Mouse (Mus musculus) testis, postnatal 14 days (tissue): ENCODE measurements around the gene C77080.
A peak's percentile ranks its signal among the peaks of the same experiment; 100 is the strongest.

Experiments
- DNase-seq: peaks from one replicate; pipeline ENCODE4 v3.0.0; 2021; ENCODE audit warnings: low spot score

The C77080 gene

DNA sequence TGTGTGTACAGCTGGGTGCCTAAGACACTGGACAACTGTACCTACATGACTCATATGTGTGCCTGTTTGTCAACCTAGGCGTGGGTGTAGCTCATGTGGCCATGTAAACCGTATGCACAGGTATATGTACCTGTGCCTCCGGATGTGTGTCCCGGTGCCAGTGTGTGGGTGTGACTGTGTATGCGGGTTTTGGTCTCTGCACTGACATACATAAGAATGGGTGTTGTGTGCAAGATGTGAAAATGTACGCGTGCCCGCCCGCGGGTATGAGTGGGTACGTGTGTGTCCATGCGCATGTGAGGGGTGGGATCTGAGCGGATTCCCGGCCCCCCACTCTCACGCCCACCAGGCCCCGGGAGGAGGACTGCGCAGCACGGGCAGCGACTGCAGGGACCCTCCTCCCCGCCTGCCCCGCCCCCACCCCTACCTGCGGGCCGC is 22.6 kb downstream of the C77080 start:
- DNase-seq: no peak

DNA sequence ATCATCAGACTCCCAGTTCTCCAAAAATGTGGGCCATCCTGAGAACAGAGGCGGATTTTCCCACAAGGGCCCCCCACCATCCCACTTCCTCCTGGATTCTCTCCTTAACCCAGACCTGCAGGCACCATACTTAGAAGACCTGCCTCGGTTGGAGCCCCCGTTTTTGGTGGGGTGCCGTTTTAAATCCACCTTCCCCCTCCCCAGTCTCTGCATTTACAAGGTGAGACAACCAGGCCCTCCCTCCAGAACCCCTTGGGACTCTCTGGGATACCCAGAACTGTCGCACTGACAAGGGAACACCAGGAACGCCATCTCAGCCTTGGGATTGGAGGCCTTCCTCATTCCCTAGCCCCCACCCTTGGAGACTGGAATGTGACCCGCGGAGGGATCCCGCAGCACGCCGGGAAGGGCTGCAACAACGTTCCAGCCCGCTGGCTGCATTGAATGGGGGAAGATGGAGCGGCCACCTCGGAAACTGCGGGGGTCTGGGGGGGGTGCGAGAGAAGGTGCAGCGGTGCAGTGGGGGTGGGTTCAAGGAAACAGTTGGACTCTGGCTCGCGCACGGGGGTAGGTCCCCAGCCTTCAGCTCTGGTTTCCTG is 23.3 kb downstream of the C77080 start:
- DNase-seq: peak; percentile 45

DNA sequence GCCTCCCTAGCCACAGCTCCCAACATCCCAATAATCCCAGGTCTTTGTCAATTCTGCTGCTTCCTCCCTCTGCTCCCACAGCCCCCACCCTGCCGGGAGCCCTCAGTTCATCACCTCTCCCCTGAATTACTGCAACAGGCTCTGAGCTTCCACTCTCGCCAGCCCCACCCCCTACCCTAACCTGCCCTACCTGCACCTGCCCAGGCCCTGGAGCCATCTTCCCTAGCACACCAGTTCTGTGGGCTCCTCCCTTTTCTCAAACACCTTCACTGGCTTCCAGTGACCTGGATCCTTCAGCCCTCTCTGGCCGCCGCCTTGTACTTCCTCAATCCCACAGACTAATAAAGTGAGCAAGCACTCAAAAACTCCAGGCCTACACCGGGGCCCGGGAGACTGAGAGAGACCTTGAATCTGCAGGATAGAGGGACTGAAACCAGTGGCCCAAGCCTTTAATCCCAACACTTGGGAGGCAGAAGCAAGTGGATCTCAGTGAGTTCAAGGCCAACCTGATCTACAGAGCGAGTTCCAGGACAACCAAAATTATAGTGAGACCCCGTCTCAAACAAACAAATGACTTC is 24.9 kb downstream of the C77080 start:
- DNase-seq: no peak

DNA sequence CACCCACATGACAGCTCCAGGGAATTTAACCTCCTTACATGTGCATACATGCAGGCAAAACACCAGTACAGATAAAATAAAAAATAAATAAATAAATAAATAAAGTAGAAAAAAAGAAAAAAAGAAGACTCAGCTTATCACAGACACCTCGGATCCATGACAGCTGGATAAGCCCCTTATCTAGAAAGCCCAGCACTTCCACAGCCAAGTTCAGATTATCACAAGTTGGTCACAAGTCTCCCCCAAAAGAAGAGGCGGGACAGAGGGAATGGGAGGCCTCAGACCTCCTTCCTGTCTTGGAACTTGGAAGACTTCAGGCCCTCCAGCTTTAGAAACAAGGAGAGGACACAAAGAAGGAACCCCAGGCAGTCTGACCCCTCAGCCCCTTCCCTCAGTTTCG is 26.1 kb downstream of the C77080 start:
- no peak for DNase-seq

DNA sequence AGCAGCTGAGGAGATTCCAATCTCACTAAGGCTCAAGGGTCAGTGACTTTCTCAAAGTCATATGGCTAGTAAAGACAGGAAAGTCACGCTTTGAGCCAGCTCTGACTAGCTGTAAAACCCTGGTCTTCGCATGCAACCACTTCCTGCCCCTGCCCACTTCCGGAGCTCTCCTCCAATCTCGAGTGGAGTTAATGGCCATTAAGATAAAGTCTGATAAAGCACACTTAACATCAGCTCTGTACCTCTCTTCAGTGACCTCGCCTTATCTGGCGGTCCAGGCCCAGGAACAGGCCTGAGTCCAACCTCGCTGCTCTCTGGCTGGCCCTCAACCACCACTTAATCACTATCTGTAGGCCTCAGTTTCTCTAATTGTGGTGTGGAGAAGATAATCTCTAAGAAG is 26.7 kb downstream of the C77080 start:
- DNase-seq: no peak

DNA sequence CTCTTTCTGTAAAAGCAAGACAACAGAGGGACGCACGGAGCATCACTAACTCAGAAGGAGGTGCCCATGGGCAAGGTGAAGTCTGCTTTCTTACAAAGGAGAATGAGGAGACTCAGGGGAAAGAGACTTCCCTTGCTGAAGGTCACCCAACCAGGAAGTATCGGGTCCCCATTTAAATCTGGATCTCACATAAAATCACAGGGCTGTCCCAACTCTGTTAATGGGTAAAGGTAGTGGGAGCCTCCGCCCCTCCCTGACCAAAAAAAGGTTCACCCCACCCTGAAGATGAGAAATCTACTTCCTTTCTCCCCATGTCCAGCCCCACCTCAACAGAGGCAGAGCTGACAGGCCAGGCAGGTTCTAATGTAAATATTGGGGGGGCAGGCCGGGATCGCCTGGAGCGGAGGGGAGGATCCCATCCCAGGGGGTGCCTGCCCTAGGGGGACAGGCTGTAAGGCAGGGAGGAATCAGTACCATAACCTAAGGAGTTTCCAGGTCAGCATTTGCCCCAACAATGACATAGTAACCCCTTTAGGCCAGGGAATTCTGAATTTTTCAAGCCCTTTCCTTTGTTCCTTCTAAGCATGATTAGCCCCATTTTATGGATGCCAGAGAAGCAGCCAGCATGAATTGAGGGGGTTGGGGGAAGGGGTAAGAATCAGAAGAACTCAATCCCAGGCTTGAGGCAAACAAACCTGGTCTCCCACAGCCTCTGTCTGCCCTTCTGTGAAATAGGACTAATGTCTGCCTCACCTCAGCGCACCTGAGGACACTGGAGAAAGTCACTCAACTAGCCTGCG is 28.4 kb downstream of the C77080 start:
- no peak for DNase-seq

DNA sequence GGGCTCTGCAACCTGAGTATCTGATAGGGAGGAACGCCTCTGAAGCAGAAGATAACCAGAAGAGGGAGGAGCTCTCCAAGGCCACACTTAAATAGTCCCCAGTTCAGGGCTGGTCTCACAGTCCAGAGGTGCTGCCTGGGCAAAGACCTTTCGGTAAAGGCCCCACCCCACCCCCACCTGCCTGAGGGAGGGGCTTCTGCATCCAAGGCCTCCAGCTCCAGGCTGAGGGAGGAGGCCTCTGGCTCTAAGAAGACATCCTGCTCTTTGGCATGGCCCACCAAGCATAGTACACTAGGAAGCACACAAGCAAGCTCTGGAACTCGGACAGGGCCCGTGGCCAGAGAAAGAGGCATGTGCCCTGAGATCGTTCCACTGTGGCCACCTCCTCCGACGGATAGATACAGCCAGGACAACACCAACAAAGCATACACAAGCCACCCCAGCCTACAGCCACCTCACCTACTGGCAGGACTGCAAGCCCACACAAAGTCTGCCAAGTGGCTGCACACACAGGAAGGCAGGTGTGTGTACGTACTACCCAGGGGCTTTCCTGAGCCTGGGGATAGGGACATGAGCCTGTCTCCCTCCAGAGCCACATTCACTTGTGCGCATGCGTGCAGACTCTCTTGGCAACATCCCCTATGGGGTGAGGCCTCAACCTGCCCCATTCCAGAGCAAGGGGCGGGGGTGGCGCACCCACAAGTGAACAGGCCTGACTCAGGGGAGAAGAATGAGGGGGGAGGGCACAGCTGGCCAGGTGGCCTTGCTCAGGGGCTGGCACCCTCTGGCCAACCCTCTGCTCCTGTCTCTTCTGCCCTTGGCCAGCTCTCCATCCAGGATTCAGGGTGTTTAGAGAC is 29.4 kb downstream of the C77080 start:
- DNase-seq: no peak

DNA sequence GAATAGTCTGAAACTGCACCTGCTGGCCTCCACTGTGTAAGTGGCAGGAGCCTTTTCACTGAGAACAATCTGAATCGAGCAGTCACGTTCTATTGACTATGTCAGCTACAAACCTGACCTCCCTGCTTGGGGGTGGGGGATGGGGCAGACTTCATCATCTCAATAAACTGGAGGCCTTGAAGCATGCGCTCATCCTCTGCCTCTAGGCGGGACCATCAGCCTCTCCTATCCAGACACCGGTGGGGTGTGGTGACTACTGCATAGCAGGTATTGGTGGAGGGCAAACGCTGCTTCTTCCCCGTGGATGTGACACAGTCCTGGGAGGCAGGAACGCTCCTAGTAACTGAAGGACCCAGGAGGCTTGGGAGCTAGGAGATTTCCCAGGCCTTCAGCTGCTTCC is 30.3 kb downstream of the C77080 start:
- no peak for DNase-seq

DNA sequence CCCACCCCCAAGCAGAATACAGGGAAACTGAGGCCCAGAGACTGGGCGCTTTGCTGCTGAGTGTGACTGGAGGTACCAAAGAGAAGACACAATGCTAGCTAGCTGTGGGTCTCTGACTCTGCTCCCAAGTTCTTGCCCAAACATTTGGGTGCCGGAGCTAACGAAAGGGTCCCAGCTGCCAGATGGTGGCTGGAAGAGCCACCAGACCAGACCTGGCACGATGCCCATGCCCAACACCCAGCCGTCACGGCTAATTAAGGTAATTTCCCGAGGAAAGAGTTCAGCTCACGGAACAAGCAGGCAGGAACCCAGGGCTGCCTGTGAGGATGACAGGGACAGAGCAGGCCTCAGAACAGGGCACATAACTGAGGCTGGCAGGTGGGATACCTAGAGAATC is 33.2 kb downstream of the C77080 start:
- DNase-seq: no peak

DNA sequence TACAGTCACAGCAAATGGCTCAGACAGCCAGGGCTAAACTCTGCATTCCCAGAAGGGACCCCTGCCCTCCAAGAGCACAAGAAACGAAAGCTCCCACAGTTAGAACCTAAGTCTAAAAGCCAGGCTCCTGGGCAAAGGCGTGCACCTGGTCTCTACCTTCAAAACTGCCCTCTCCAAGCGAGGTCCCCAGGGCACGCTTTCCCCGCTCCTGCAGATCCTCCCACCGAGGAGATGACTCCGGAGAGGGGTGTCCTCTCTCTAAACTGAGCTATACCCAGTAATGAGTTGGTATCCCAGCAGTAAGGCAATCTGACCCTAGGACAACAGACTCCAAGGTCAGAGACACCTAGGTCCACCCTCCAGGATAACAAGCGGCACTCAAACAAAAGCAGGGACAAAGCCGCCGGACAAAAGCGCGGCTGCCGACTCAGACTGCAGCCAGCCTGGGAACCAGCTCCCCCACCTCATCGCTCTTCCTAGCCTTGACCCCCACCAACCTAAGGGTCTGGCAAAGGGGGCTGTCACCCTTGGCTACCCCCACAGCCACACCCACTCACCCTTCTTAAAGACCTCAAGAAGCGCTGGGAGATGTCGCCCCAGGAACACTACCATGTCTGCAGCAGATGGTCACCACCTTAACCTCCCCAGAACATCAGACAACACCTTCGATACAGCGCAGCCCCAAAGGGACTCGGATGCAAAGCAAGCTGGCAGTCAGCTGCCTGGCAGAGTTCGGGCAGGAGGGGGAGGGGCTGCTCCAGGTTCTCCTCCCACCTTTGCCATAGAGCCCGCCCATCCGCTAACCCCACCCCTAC is 33.8 kb downstream of the C77080 start:
- no peak for DNase-seq

DNA sequence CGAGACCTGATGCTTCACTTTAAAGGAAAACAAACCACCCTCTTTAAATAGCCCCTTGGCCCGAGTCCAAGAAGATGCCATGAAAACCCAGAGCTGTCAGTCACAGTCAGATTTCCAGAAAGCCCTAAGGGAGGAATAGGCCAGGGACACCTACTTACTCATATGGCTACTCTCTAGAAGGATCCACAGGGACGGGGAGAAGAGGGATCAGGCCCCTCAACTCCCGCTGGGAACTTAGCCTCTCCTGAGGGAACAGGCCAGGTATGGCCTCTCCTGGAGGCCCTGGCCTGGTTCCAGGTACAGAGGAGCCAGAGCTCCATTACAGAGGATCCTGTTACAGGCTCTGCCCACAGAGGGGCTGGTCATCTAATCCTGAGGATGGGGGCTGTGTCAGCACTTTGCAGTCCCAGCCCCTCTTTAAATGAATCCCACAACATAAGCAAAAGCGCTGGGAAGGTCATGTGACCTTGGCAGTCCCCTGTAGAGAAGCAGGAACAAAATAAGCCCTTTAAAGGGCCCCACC is 34.7 kb downstream of the C77080 start:
- no peak for DNase-seq

DNA sequence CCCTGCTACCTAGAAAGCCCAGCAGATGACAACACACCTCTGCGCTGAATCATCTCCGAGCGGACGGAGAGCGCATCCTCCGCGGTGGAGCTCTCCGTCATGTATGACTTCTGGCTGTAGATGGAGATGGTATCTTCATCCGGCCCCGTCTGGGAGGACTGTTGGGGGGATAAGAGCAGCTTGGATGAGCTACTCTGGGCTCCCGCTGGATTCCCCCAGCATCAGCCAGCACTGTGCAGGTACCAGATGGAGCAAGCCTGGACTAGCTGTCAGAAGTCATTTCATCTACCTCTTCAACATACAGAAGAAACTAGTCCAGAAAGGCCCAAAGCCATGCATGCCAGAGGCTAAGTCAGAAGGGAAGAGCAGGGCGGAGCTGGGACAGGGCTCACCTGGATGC is 35.9 kb downstream of the C77080 start:
- DNase-seq: no peak

DNA sequence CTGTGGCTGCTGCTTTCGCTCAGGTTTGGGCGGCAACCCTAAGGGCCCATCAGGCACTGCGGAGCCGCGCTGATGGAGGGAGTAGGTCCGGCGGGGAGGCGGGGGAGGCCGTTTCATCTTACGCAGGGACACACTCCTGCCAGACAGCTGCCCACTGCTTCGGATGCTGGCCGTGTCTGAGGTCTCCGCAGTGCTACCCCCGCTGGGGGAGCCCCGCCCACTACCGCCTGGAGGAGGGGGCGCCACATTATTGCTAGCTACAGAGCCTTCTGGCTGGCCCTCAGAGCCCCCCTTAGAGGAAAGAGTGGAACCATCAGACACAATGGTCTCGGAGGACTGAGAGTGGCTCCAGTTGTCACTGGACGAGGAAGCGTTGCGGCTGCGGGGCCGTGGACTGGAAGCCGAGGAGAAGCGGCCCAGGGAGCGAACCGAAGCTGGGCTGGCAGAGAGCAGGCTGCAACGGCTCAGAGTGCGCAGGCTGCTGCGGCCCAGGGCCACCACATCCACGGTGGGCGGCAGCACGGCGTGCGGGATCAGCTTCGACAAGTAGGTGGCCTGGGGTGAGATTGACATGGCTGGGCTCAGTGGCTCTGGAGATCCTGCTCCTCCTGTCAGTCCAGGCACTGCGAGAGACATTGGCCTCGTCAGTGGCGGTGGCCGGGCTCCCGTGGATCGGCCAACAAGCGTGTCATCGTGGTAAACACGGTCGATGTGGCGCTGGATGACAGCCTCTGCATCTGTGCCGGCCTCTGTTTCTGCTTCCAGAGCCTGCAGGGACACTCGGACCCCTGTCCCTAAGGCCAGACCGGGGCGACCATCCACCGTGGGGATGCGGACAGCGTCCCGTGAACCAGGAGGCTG is 37.6 kb downstream of the C77080 start:
- DNase-seq: peak; percentile 42

DNA sequence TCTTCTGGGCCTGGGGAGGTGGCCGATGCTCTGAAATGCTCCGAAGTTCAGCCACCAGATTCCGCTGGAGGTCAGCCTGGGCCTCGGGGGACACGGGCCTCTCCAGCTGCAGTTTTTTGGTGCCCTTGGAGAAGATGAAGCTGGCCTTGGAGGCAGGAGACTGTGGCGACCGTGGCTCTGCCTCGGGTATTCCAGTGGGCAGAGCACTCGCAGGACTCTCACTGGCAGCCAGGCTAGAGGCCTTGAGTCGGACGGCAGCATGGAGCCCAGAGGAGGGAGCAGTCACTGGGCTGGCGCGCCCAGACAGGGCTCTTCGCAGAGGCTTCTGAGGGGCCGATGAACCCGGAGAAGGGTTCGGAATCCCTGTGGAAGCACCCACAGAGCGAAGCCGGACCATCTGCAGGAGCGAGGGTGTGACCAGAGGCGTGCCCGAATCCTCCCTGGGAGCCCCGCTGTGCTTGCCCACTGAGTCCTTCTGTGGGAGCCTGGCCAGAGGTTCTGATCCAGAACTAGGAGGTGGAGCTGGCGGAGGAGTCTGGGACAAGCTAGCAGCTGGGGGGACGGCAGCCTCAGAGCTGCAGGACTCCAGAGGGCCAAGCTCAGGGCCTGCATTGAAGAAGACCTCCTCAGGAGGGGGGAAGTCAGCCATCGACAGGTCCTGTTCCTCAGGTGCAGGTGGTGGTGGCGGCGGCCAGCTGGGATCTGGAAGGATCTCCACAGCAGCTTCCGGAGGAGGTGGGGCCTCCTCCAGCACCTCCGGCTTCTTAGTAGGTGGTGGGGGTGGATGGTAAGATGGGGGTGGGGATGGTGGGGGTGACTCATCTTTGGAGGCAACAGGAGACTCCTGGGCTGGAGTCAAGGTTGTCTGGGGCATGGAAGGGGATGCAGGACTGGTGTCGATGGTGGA is 38.9 kb downstream of the C77080 start:
- no peak for DNase-seq

DNA sequence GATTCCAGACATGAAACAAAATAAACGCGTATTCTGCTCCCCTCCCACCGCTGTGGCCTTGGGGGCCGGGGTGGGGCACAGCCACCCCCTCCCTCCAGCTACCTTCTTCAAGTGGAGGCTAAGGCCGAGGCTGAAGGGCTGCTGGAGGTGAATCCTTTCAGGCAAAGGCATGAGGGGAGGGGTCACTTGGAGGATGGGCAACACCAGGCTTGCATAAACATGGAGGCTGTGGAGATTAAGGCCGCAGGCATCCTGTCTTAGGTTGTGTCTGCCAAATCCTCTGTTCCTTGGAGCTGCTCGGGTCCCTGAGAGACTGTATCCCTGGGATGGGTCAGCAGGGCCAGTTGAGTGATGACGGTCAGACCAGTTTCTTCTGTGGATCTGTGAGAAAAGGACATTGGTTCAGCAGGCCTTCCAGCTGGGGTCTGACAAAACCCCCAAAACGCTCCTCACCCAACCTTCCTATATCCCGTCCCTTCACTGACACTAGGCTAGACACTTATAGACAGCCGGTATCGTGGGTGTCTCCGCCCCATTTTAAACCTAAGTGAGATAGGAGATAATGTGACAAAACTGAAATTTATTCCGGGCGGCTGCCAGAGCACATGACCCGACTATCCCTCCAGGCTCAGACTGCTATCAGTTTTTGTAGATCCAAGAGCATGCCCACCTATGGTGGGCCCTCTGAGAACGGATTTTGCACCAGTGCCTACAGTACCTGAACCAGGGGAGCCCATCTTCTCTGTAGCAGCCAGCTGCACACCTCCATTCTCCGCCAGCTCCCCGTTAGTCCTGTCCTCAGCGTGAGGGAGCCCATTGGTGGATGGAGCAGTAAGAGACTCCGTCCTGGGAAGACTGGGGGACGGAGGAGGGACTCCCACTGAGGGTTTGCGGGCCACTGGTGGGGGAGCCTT is 39.9 kb downstream of the C77080 start:
- no peak for DNase-seq

DNA sequence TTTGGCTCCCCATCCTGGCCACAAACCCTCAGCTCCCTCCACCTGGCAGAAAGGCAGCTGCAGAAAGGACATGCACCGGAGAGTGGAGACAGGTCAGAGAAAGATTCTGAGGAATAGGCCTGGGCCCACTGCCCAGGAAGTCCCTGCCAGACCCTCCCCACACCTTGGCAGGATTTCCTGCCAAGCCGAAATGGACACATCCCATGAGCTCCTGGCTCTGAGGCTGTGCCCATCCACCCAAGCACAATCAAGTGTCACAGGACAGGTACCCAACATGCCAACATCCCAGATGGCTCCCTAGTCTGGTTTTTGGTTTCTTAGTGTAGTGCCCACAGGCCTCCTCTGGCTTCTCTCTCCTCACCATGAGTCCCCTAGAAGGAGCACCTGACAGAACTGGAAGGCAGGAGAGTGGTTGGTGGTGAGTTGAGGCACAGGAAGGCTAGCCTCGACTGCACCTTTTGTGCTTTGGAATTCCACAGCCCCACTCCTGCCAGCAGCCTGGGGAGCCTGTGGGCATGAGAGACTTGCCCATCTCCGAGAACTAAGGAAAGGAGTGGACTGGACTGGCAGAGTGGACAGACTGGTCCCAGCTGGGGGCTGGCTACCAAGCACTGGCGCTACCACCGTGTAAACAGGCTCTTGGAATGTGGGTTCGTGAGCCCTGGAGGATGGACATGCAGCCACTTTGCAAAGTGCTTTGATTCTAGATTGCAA is 40.7 kb downstream of the C77080 start:
- no peak for DNase-seq

DNA sequence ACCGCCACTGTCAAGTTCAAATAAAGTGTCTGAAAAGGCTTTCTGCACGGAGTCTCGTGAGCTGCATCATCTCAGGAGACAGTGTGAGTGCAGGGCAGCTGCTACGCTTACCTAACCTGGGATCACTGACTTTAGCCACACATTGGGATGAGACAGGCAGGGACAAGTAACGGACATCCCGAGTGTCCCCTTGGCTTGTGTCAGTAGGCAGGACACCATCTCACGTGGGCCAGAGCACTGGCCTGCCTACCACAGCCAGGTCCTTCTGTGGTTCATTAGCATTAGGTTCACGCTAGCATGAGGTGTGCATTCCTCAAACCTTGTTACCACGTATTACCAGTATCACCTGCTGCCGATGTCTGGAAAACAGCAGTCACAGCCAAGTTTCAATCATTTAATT is 42.0 kb downstream of the C77080 start:
- no peak for DNase-seq
